Mouse (Mus musculus) heart, embryonic 10.5 days (tissue): ENCODE measurements at regions not wholly inside any gene's neighbourhood (a gene's known extent, or its start where the extent isn't known, plus 50 kb on each side); places are given as distances from the start of the nearest gene placed in this dataset.
A peak's percentile ranks its signal among the peaks of the same experiment; 100 is the strongest.
"Not testable (repeated sequence)": the region's sequence is repeated elsewhere in the genome, so short reads cannot be mapped to it uniquely, and the experiment has no call there.

Experiments used
- DNase-seq: peaks from one replicate; pipeline ENCODE4 v3.0.0-alpha.2; 2017; ENCODE audit warnings: low spot score
- H3K27ac ChIP-seq: fragments of 300-500 bp; sonication (generic); 2 replicates; pipeline ENCODE4 v1.5.1; 2016; ENCODE audit warnings: mild to moderate bottlenecking
- H3K27me3 ChIP-seq: fragments of 300-500 bp; sonication (generic); 2 replicates; pipeline ENCODE4 v1.6.1; 2016; ENCODE audit warnings: mild to moderate bottlenecking; ENCODE audit not compliant: poor library complexity, insufficient read depth, severe bottlenecking
- H3K36me3 ChIP-seq: fragments of 300-500 bp; sonication (generic); 2 replicates; pipeline ENCODE4 v1.6.1; 2016; ENCODE audit warnings: mild to moderate bottlenecking, moderate library complexity
- H3K4me1 ChIP-seq: fragments of 300-500 bp; sonication (generic); 2 replicates; pipeline ENCODE4 v1.6.1; 2016; ENCODE audit warnings: mild to moderate bottlenecking
- H3K4me3 ChIP-seq: fragments of 300-500 bp; sonication (generic); 2 replicates; pipeline ENCODE4 v1.5.1; 2016; ENCODE audit warnings: mild to moderate bottlenecking, moderate library complexity
- H3K9me3 ChIP-seq: fragments of 300-500 bp; sonication (generic); 2 replicates; pipeline ENCODE4 v1.6.1; 2016; ENCODE audit warnings: mild to moderate bottlenecking, moderate library complexity
- WGBS: fragments of 180-500 bp; shearing (Covaris S2); methylation state at CpG from one replicate; pipeline ENCODE4 v1.1.7; 2016; 5-methylcytosine and 5-hydroxymethylcytosine counted together

- H3K36me3 ChIP-seq = no peaks in the 10 kb centered on the region
- DNase-seq = no peak
- H3K27me3 ChIP-seq = no peaks in the 10 kb centered on the region
- H3K4me3 ChIP-seq = no peak overlapping the region
- 64% methylated on average over 3 of the region's 3 CpGs for WGBS
- H3K27ac ChIP-seq = no peak overlapping the region
- peaks cover 2% of the 10 kb centered on the region; the same call in 1 of the 2 replicates for H3K4me1 ChIP-seq
- no peaks in the 10 kb centered on the region for H3K9me3 ChIP-seq
These were observed 57.1 kb downstream of the Ccdc54 start for GRCm38 (mm10) chr16:50533881-50534280.

GRCm38 (mm10) chr16:50529511-50530416 lies 61.2 kb downstream of the Ccdc54 start:
- no peaks in the 10 kb centered on the region for H3K9me3 ChIP-seq
- H3K4me3 ChIP-seq = peak overlapping the region; percentile 90
- peak overlapping the region; percentile 99 for H3K27ac ChIP-seq
- DNase-seq = peak; percentile 91
- H3K27me3 ChIP-seq = no peaks in the 10 kb centered on the region
- peaks cover 10% of the 10 kb centered on the region for H3K4me1 ChIP-seq
- H3K36me3 ChIP-seq = no peaks in the 10 kb centered on the region
- under 1% methylated on average over 46 of the region's 46 CpGs for WGBS

GRCm38 (mm10) chr16:50528677-50529510 lies 62.1 kb downstream of the Ccdc54 start:
- peak overlapping the region; percentile 90 for H3K4me3 ChIP-seq
- no peaks in the 10 kb centered on the region for H3K9me3 ChIP-seq
- under 1% methylated on average over 77 of the region's 81 CpGs for WGBS
- no peaks in the 10 kb centered on the region for H3K36me3 ChIP-seq
- DNase-seq = peak; percentile 91
- no peaks in the 10 kb centered on the region for H3K27me3 ChIP-seq
- H3K27ac ChIP-seq = peak overlapping the region; percentile 99
- peaks cover 10% of the 10 kb centered on the region for H3K4me1 ChIP-seq

GRCm38 (mm10) chr16:50528355-50528676 lies 62.6 kb downstream of the Ccdc54 start:
- H3K27me3 ChIP-seq = no peaks in the 10 kb centered on the region
- H3K4me1 ChIP-seq = peaks cover 10% of the 10 kb centered on the region
- peak overlapping the region; percentile 90 for H3K4me3 ChIP-seq
- H3K9me3 ChIP-seq = no peaks in the 10 kb centered on the region
- under 1% methylated on average over 9 of the region's 9 CpGs for WGBS
- DNase-seq = no peak
- H3K36me3 ChIP-seq = no peaks in the 10 kb centered on the region
- H3K27ac ChIP-seq = peak overlapping the region; percentile 99

- H3K4me3 ChIP-seq, H3K36me3 ChIP-seq, DNase-seq, H3K9me3 ChIP-seq, H3K27me3 ChIP-seq, H3K27ac ChIP-seq: not testable (repeated sequence)
- H3K4me1 ChIP-seq = peaks cover 10% of the 10 kb centered on the region
- 77% methylated on average over 5 of the region's 5 CpGs for whole genome bisulfite sequencing
These were observed 64.0 kb downstream of the Ccdc54 start for GRCm38 (mm10) chr16:50526930-50527329.

GRCm38 (mm10) chr16:50525934-50526366 lies 65.0 kb downstream of the Ccdc54 start:
- no peak for DNase-seq
- no peaks in the 10 kb centered on the region for H3K9me3 ChIP-seq
- H3K27ac ChIP-seq = no peak overlapping the region
- WGBS = 83% methylated on average over 11 of the region's 11 CpGs
- no peaks in the 10 kb centered on the region for H3K36me3 ChIP-seq
- no peaks in the 10 kb centered on the region for H3K27me3 ChIP-seq
- H3K4me3 ChIP-seq = no peak overlapping the region
- peaks cover 10% of the 10 kb centered on the region for H3K4me1 ChIP-seq

GRCm38 (mm10) chr16:50525504-50525903 lies 65.5 kb downstream of the Ccdc54 start:
- 89% methylated on average over 9 of the region's 9 CpGs for WGBS
- Histone ChIP-seq H3K27me3 (no peaks in the 10 kb centered on the region), H3K36me3 (no peaks in the 10 kb centered on the region), H3K4me3 (no peak overlapping the region), H3K4me1 (peaks cover 9% of the 10 kb centered on the region), H3K9me3 (no peaks in the 10 kb centered on the region), H3K27ac (peak overlapping the region; percentile 77; the same call in 1 of the 2 replicates)
- DNase-seq = no peak

- no peaks in the 10 kb centered on the region for H3K9me3 ChIP-seq
- no peak for DNase-seq
- H3K4me3 ChIP-seq = no peak overlapping the region
- peak overlapping the region; percentile 53; the same call in 1 of the 2 replicates for H3K27ac ChIP-seq
- no peaks in the 10 kb centered on the region for H3K36me3 ChIP-seq
- 73% methylated on average over 10 of the region's 10 CpGs for WGBS
- no peaks in the 10 kb centered on the region for H3K27me3 ChIP-seq
- H3K4me1 ChIP-seq = peaks cover 12% of the 10 kb centered on the region; the same call in 1 of the 2 replicates
These were observed 71.3 kb downstream of the Ccdc54 start for GRCm38 (mm10) chr16:50519610-50520009.

GRCm38 (mm10) chr16:50516579-50516978 lies 74.4 kb downstream of the Ccdc54 start:
- H3K36me3 ChIP-seq = no peaks in the 10 kb centered on the region
- peaks cover 12% of the 10 kb centered on the region; the same call in 1 of the 2 replicates for H3K4me1 ChIP-seq
- 42% methylated on average over 11 of the region's 11 CpGs for WGBS
- no peaks in the 10 kb centered on the region for H3K27me3 ChIP-seq
- H3K27ac ChIP-seq = peak overlapping the region; percentile 80
- peak overlapping the region; percentile 35 for H3K4me3 ChIP-seq
- no peaks in the 10 kb centered on the region for H3K9me3 ChIP-seq
- DNase-seq = no peak

GRCm38 (mm10) chr16:50515039-50515438 lies 75.9 kb downstream of the Ccdc54 start:
- Histone ChIP-seq H3K27me3 (no peaks in the 10 kb centered on the region), H3K9me3 (no peaks in the 10 kb centered on the region), H3K4me3 (no peak overlapping the region), H3K4me1 (peaks cover 12% of the 10 kb centered on the region; the same call in 1 of the 2 replicates), H3K36me3 (no peaks in the 10 kb centered on the region), H3K27ac (no peak overlapping the region)
- 91% methylated on average over 8 of the region's 8 CpGs for WGBS
- no peak for DNase-seq

GRCm38 (mm10) chr16:50512080-50512479 lies 78.9 kb downstream of the Ccdc54 start:
- no peak for DNase-seq
- Histone ChIP-seq H3K9me3 (no peaks in the 10 kb centered on the region), H3K4me1 (0 out of 2 replicates have a peak, but pooled peaks cover 5% of the 10 kb centered on the region), H3K36me3 (no peaks in the 10 kb centered on the region), H3K4me3 (no peak overlapping the region), H3K27me3 (no peaks in the 10 kb centered on the region), H3K27ac (no peak overlapping the region)
- 44% methylated on average over 3 of the region's 3 CpGs for WGBS

- 57% methylated on average over 4 of the region's 4 CpGs for WGBS
- Histone ChIP-seq H3K36me3 (no peaks in the 10 kb centered on the region), H3K9me3 (no peaks in the 10 kb centered on the region), H3K27ac (no peak overlapping the region), H3K4me1 (no peaks in the 10 kb centered on the region), H3K27me3 (no peaks in the 10 kb centered on the region), H3K4me3 (no peak overlapping the region)
- DNase-seq = no peak
These were observed 77.3 kb upstream of the Bbx start for GRCm38 (mm10) chr16:50509529-50509895.
